Mouse (Mus musculus): Measurements from ENCODE around the gene Ryr2.
"Not testable (repeated sequence)": the region's sequence is repeated elsewhere in the genome, so short reads cannot be mapped to it uniquely, and the experiment has no call there.

Gene Ryr2

DNA sequence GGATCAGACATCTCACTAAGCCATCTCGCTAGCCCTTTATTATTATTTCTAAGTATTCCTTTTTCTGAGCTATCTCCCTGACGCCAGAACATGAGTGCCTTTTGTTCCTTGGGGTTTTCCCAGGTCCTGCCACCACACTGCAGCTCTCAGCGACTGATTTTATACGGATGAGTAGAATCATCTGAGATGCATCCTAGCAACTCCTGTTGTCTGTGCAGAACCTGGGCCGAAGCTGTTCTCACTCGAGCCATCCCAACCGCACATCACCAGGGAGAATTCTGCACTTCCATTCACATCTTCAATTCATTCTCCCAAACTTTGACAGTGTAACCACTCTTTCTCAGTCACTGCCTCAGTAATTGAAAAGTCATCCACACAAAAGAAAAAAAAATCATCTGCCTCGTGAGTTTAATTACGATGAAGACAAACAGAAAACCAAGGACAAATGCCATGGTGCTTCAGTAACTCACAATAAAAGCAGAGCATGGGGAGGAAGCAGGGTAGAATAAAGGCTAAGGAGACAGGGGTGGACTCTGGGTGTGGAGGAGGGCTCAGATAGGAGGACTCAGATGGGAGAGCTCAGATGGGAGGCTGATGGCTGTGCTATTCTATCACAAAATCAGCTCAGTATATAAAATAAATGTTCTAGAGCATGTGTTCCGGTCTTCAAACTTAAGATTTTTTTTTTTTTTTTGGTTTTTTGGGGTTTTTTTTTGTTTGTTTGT lies 226.1 kb downstream of the Ryr2 start:
- DNase-seq (ENCODE audit: low read depth, low spot score): no peak

DNA sequence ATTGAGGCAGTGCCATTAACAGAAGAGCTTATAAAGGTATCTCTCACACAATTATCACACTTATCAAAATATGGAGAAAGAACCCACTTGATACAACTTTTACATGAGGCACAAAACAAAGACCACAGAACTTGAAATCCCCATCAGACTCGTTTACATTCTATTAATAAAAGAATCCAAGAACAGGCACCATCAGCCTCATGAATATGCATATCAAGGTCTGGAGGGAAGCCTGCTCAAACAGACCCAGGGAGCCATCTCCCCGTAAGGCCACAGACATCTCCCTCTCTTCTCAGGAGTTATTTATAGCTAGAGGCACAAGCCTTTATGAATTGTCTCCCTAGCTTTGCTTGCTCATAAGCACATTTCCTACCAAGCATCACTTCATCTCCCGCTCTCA lies 227.7 kb downstream of the Ryr2 start:
- DNase-seq (ENCODE audit: low read depth, low spot score): no peak

DNA sequence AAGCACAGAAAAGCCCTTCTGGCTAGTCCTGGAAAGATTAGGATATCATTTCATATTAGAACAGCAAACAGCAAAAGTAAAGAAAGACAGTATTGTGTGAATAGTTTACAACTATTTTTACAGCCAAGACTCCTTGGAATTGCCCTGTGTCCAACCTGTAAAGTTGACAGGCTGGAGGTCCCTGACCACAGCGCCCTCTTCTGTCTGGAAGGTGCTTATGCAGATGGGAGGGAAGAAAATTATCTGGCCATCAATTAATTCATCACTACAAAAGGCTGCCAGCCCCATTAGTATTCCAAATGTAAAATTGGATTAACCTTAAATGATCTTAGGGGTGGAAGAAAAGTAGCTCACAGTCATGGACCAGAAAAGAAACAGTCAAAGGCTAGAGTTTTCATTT lies 231.9 kb downstream of the Ryr2 start:
- DNase-seq (ENCODE audit: low read depth, low spot score): no peak

DNA sequence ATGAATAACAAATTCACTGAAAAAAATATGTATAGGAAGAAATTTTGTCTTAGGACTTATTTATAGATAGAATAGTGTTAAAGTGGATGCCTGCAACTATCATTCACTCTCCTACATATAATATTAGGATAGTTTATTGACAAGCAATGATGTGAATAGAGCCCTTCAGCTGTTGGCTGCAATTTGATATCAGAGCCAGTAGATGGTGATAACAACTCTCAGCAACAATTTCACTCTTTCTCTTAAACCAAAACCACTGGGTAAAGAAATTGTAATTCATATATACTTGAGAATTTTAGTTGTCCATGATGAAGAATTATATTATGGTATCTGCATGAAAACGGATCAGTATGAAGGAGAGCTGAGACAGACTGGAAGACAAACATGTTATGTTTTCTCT lies 236.8 kb downstream of the Ryr2 start:
- DNase-seq (ENCODE audit: low read depth, low spot score): no peak

DNA sequence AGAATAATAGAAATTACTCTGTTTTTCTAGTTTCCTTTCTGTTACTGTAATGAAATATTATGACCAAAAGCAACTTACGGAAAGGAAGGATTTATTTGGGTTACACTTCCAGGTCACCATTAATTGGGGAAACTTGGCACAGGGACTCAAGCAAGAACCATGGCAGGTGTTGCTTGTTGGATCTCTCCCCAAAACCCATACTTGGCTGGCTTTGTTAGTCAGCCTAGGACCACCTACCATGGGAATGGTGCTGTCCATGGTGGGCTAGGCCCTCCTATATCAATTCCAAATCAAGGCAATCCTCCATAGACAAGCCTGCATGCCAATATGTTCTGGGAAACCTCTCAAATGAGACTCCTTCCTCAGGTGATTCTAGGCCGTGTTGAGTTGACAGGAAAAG lies 237.3 kb downstream of the Ryr2 start:
- no peak for DNase-seq (ENCODE audit: low read depth, low spot score)

DNA sequence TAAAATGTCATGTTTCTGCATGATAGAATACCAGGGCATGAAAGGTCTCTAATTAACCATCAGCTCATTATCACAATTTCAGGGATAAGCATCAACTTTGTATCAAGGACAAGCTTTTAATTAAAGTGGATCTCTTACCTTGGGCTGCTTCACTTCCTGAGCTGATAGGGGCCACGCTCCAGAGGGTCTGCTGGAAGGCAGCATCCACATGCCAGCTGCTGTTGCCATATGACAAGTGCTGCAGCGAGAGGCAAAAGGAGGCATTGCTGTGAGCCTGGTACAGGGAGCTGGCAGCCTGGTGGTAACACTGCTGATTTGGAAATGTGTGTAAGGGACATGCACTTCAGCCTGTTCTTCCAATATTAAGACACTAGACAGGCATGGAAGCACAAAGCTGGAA lies 237.8 kb downstream of the Ryr2 start:
- no peak for DNase-seq (ENCODE audit: low read depth, low spot score)

DNA sequence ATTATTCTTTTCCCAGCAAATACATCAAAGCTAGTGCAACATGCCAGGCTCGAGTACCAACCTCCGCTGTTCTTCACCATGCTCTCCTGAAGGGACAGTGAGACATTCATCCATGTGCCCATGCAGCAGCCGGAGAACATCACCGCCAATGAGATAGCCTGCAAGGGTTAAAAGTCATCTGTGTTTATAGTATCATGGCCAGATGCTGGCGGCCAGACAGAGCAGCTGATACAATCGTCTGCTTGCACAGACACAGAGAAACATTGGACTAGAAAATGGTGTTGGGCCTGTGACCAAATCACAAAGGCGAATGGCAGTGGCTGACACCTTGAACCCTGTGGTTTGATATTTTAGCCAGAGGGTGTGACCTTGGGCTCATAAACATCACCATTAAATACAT lies 238.7 kb downstream of the Ryr2 start:
- DNase-seq (ENCODE audit: low read depth, low spot score): no peak

DNA sequence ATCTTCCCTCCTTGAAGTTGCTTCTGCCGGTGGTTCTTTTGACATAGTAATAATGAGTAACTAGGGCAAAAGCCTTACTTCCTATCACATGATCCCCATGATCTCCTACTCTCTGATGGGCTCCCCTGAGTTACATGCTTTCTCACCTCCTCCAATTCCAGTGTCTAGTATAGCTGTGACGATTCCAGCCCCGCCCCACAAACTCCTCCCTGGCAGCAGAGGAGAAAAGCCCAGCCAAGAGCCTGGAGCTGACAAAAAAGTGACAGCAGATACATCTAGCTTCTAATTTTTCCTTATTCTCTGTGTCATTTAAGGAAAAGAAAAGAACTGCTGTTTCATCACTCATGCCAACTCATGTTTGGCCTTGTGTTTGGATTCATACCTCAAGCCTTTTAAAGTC lies 241.5 kb downstream of the Ryr2 start:
- no peak for DNase-seq (ENCODE audit: low read depth, low spot score)

DNA sequence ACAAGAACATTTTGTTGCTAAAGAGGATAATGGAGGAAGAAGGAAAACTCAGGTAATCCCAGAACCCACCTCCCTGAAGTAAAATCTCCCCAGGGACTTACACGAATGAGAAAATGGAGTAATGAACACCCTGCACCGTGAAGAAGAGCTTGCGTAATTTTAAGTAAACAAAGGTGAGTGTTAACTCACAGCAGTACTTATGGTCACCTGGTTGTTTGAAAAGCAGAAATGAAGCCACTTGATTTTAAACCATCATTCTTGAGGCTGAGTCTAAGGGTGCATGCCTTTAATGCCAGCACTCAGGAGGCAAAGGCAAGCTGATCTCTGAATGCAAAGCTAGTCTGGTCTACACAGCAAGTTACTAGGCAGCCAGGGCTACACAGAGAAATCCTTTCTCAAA lies 255.1 kb downstream of the Ryr2 start:
- DNase-seq (ENCODE audit: low read depth, low spot score): no peak

DNA sequence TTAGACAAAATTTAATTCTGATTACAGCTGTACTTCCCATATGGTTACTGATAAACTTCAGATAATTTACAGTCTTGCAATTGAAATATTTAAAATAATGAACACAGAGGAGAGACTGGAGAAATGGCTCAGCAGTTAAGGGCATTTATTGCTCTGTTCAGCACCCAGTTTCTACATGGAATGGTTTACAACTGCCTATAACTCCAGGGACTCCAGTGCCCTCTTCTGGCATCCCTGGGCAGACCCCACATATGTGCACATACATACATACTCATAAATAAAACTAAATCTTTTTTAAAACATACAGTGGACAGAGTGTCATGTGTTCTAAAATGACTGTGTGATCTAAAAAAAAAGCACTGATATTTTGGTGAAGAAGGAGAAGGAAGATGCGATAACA lies 262.9 kb downstream of the Ryr2 start:
- no peak for DNase-seq (ENCODE audit: low read depth, low spot score)

DNA sequence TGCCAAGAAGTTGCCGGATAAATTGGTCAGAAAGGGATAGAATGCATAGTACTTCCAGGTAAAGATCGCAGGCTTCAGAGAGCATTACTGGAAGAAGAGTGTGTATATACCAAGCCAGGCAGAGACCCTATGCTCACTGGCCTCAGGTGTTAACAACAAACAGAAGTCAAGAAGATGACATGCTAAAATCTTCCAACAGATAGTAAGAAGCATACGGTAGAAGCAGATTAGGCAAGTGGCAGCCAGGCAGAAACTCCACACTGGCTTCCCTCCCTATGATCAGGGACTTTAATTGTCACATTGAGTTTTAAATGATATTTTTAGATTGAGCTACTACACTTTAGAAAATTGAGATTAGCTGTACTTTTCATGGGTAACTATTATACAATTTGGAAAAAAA lies 268.9 kb downstream of the Ryr2 start:
- DNase-seq (ENCODE audit: low read depth, low spot score): no peak

DNA sequence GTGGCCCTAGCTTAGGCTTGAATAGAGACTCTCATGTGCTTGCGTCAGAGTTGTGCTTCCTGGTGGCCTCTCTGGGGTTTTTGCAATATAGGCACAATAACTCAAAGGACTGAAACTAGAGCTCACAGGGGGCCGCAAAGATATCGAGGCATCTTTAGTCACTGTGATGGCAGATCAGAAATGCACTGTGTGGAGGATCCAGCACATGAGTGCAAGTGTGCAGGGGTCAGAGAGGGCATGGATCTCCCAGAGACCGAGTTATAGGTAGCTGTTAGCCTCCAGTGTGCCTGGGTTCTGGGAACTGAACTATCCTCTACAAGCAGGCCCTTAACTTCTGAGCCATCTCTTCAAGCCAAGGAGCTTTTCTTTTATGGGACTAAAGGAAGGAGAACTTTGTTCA lies 269.6 kb downstream of the Ryr2 start:
- DNase-seq (ENCODE audit: low read depth, low spot score): no peak

DNA sequence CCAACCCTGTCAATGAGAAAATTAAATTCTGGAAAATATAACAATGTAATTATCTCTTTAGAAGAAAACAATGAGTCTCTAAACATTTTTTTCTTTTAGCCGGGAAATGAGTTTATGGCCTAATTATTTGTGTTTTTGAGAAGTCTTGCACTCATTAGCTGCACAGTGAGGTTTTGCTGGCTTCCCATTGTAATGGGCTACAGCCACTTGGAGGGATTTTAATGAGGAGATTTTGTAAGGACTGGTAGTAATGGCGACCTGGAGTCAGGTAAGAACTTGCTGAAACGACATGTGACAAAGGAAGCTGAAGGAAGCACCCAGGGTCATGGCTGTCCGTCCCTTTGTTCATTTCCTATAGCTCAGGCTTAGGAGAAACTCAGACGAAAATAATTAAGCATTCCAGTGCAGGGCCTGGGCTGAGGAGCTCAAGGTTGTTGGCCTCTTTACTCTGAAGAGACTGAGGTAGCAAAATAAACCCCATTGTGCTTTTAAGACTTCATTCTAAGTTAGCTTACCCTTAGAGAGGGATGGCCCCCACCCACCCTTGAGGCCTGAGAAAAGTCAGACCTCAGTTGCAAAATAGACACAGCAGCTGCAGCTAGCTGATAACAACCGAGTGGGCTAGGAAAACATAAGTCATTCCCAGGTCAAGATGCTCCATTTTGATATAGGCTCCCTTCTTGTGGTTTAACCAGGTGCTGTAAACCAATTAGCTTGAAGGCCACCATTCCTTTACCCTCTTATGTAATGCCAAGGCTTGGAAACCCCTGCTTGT lies 270.3 kb downstream of the Ryr2 start:
- DNase-seq (ENCODE audit: low read depth, low spot score): no peak

DNA sequence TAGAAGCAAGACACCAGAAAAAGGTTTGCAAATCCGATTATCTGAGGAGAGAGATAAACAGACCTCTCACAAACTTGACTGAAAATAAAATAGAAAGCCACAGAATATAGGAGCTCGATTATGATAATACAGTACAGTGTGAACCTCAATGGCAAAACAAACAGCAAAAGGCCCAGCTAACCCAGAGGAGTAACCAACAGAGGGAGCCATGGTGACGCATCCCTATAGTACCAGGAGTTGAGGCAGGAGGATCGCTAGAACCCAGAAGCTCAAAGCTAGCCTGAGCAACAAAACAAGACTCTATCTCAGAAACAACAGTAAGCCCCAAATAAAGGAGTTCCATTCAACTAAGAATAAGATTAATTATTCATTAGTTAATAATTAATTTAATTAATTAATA lies 275.5 kb downstream of the Ryr2 start:
- no peak for DNase-seq (ENCODE audit: low read depth, low spot score)

DNA sequence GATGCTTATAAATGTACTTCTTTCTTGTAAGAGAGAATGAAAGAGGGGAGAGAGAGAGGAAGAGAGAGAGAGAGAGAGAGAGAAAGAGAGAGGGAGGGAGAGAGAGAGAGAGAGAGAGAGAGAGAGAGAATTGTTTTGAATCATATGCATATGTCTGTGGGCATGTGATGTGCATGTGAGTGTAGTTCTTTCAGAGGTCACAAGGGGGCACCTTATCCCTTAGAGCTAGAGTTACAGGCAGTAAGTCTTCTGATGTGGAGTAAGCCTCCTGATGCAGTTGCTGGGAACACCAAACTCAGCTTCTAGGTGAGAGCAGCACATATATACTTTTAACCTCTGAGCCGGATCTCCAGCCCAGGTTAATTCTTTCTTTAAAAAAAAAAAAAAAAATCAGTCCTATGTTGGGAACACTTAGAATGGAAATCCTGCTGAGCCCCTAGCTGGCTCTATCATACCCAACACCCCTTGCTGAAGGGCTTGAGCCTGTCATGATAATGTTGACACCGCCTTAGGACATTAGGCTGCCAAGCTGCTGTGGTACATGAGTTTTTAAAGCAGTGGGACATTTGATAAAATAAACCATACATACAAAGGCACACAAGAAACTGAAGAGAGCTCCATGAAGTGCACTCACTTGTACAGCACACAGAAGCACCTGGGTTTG lies 281.1 kb downstream of the Ryr2 start:
- DNase-seq (ENCODE audit: low read depth, low spot score): peak; percentile 13

DNA sequence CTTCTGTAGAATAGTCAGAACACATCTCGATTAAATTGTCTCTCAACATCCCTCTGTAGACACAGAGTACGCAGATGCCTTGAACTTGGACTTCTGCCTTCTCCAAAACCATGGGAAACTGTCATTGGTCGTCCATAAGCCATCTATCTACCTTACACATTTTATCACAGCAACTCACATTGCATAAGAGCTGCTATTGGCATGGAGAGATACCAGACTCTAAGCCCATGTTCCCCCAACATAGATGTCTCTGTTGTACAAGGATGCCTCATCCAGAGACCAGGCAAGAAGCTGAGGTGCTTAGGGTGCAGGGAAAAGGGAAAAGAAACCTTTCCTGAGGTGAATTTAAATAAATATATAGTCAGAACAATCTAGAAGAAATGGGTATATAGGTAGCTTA lies 288.0 kb downstream of the Ryr2 start:
- no peak for DNase-seq (ENCODE audit: low read depth, low spot score)

DNA sequence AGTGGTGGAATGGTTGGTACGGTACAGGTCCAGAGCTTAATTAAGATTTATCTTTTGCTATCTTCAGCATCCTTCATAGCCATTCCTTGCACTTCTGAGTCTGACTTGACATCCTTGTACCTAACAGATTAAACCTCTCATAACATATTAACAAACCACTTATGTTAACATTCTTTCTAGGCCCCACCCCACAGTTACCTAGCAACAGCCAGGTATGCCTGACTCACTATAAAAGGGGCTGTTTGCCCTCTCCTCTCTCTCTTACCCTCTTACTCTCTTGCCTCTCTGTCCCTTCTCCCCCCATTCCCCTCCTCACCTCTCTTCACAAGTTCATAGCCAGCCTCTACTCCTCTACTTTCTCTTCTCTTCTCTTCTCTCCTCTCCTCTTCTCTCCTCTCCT lies 297.4 kb downstream of the Ryr2 start:
- DNase-seq (ENCODE audit: low read depth, low spot score): not testable (repeated sequence)

DNA sequence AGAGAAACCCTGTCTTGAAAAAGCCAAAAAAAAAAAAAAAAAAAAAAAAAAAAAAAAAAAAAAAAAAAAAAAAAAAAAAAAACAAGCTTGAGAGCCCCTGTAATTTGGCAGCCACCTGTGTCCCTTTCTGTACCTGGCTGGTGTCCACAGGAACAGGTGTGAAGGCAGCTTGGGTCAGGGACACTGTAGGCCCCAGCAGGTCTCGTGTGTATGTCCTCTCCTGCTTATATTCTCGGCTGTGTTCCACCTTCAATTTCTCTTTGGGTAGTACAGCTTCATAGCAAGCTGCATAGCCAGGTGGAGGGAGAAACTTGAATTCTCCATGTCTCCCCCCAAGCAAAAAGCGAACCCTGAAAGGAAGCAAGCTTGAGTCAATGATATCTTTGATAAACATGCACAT lies 314.2 kb downstream of the Ryr2 start:
- DNase-seq (ENCODE audit: low read depth, low spot score): no peak

DNA sequence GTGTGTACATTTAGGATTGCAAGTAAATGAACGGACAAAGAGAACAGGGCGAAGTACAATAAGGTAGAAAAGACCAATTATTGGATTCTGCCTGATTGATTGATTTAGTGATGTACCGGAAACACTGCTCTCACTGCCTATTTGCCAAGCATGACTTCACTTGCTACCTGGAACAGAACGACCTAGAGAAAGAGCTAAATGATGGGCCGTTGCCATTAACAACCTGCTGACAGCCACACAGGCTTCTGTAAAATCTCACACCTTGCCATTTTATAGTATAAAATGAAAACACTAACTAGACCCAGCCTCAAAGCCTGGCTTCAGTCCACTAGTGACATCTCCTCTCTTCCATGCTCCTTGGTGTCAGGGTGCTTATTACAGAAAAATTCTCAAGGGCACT lies 316.2 kb downstream of the Ryr2 start:
- no peak for DNase-seq (ENCODE audit: low read depth, low spot score)

DNA sequence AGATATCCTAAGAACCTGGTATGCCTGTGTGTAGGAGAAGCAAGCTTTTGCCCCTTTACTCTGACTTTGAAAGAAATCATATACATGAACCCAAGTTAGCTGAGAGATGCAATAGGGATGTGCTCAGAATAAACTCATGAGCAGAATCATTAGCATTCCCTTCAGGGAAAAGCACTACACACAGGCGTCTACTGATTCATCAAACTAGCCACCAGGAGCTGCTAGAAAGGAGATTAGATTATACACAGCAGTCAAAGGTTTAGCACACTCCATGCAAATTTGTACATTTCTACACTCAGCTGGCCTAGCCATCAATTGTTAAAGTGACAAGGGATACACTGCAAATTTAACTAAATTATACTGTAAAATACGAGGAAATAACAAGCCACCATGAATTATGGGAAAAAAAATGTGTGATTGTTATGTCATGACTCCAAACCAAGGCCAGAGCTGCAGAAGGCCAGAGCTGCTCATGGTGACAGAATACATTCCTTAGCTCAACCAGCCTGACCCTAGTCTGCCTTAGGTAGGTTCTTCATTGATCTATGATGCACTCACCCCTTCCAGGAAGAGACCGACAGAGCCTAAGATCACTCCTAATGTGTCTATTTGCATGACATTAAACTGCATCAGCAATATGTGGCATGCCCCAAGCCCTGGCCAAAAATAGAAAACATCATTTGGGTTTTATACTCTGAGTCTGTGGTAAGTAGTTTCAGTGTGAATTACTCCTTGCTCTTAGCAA lies 324.2 kb downstream of the Ryr2 start:
- DNase-seq (ENCODE audit: low read depth, low spot score): no peak

DNA sequence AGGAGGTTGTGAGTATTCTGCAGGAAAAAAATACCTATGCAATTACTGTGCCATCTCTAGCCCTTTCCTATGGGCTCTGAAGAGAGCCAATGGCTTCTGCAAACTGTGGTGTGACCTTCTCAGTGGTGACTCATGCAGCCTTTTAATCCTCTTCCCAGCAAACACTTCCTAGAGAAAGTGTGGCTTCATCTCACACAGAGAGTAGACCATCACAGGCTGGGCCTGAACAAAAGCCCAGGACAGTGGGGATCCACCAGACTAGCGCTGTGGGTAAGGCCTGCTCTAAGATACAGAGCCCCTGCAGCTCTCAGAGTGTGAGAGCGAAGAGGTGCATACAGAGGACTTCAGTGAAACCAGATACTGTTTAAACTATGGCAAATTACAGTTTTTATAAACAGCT lies 325.7 kb downstream of the Ryr2 start:
- no peak for DNase-seq (ENCODE audit: low read depth, low spot score)

DNA sequence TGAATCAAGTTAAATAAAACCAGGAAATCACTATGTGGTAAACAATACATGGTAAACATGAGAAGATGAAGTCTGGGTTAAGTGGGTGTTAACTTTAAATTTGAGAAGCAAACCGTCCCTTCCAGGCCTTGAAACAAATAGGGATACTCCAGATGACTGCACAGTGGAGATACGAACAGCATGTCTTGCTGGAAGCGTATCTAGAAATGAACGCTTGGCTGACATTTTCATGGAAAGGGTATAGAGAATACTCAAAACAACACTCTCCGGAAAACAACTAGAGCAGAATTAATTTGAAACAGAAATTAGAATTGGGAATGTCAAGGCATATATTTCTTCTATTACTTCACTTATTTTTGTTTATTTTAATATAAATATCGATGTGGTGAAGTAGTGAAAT lies 329.0 kb downstream of the Ryr2 start:
- DNase-seq (ENCODE audit: low read depth, low spot score): no peak

Measured in forelimb bud, embryonic 11.5 days (tissue).